Mouse (Mus musculus): Measurements from ENCODE around the gene Slc35e2. TPM values are rescaled to one million over a fixed set of nuclear protein-coding genes. Genes with fewer than 3 reads are reported as not detected.
A peak's percentile ranks its signal among the peaks of the same experiment; 100 is the strongest.

Gene Slc35e2
- polyA plus RNA-seq, 1 experiment, result 18.1 TPM

DNA sequence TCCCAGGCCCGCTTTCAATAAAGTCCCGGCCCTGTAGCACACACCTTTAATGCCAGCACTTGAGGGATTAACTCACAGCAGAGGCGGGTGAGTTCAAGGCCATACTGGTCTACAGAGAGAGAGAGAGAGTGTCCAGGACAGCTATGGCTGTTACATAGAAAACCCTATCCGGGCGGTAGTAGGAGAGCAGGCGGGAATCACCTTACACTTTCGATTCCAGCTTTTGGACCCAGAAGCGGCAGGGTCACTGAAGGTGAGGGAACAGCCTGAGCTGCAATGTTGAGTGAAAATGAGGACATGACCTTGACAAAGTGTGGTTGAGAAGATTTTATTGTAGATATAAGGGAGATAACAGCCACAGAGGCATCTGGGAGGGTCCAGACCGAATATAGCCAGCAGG lies 27.3 kb upstream of the Slc35e2 start:
- H3K4me3 ChIP-seq (ENCODE audit: insufficient read depth, low read length), result no peak overlapping the region
- no peak overlapping the region for H3K27ac ChIP-seq (ENCODE audit: insufficient read depth, low read length)
- H3K4me1 ChIP-seq (ENCODE audit: control insufficient read depth, insufficient read depth, low read length), result no peaks in the 10 kb centered on the region
- TF ChIP-seq CTCF (IDR thresholded peaks at IDR 0.05; ENCODE audit: extremely low read depth, insufficient read depth, low read length) (no peak), POLR2A (IDR thresholded peaks at IDR 0.05; ENCODE audit: extremely low read depth, insufficient read depth, low read length) (no peak)

DNA sequence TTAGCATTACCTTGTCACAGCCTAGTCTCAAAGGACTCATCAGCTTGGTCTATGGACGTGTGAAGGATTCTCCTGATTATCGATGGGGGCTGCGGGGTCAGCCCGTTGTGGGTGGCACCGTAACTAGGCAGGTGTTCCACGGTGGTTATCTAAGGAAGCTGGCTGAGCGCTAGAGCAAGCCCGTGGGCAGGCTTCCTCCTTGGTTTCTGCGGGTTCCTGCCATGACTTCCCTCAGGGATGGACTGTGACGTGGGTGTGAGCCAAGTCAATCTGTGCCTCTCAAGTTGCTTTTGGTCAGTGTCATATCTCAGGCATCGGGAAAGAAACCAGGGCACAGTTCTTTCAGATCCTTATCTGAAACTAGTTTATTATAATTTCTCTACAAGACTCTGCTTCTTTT lies 26.3 kb upstream of the Slc35e2 start:
- no peak for TF ChIP-seq POLR2A (IDR thresholded peaks at IDR 0.05; ENCODE audit: extremely low read depth, insufficient read depth, low read length)
- H3K4me3 ChIP-seq (ENCODE audit: insufficient read depth, low read length), result no peak overlapping the region
- H3K4me1 ChIP-seq (ENCODE audit: control insufficient read depth, insufficient read depth, low read length), result no peaks in the 10 kb centered on the region

DNA sequence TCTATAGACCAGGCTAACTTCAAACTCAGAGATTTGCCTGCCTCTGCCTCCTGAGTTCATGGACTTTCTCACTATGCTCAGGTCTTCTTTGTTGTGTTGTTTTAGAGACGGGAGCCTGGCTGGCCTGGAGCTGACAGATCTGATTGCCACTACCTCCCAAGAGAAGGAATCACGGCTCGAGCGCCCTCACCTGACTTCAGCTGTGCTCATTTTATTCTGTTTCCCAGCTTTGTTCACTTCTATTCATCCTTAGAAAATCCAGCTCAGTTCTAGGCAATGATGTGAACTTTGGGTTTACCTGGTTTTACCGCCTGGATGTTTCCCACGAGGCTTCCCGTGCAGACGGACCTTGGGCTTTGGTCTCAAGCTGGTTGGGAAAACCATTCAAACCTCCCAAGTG lies 25.7 kb upstream of the Slc35e2 start:
- Histone ChIP-seq H3K4me3 (ENCODE audit: insufficient read depth, low read length) (no peak overlapping the region), H3K4me1 (ENCODE audit: control insufficient read depth, insufficient read depth, low read length) (no peaks in the 10 kb centered on the region)
- TF ChIP-seq POLR2A (IDR thresholded peaks at IDR 0.05; ENCODE audit: extremely low read depth, insufficient read depth, low read length) (no peak), CTCF (IDR thresholded peaks at IDR 0.05; ENCODE audit: extremely low read depth, insufficient read depth, low read length) (no peak)

More for the DNA sequence above, 26.3 kb upstream of the Slc35e2 start:
- H3K27ac ChIP-seq (ENCODE audit: insufficient read depth, low read length), result no peak overlapping the region

DNA sequence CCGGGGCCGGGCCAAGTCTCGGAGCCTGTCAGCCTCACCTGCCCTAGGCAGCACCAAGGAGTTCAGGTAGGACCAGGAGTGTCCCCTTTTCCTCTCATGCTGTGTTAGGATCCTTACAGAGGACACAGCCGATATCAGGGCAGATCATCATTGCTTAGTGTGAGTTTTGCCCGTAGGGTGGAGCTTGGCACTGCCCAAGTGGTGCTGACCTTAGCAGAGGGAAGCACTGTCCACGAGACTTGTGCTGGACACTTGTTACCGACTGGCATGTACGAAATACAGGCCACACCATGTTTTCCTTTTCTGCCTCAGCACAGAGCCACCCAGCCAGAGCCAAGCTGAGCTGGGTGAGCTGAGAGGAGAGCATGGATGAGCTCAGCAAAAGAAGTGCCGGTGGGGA lies 24.1 kb upstream of the Slc35e2 start:
- TF ChIP-seq POLR2A (IDR thresholded peaks at IDR 0.05; ENCODE audit: extremely low read depth, insufficient read depth, low read length), result no peak
- TF ChIP-seq CTCF (IDR thresholded peaks at IDR 0.05; ENCODE audit: extremely low read depth, insufficient read depth, low read length), result no peak
- no peaks in the 10 kb centered on the region for H3K4me1 ChIP-seq (ENCODE audit: control insufficient read depth, insufficient read depth, low read length)
- no peak overlapping the region for H3K4me3 ChIP-seq (ENCODE audit: insufficient read depth, low read length)
- no peak overlapping the region for H3K27ac ChIP-seq (ENCODE audit: insufficient read depth, low read length)

More for the DNA sequence above, 25.7 kb upstream of the Slc35e2 start:
- no peak overlapping the region for H3K27ac ChIP-seq (ENCODE audit: insufficient read depth, low read length)

DNA sequence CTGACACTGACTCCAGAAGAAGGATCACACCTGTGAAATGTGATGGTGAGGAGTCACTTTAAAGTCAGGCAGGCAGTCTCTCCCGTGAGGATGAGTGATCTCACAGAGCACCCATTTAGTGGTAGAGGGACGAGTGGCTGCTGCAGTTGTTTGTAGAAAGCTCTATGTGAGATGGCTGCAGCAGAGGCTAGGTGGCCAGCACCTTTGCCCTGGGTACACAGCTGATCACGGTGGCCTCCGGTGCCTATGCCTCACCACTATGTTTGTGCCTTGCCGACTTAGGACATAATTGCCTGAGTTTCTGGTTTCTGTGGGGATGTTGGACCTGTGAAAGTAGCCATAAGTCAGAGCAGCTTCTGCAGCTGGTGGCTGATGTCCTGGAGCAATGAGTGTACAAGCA lies 23.5 kb upstream of the Slc35e2 start:
- Histone ChIP-seq H3K4me1 (ENCODE audit: control insufficient read depth, insufficient read depth, low read length) (no peaks in the 10 kb centered on the region), H3K4me3 (ENCODE audit: insufficient read depth, low read length) (no peak overlapping the region), H3K27ac (ENCODE audit: insufficient read depth, low read length) (no peak overlapping the region)
- TF ChIP-seq POLR2A (IDR thresholded peaks at IDR 0.05; ENCODE audit: extremely low read depth, insufficient read depth, low read length) (no peak), CTCF (IDR thresholded peaks at IDR 0.05; ENCODE audit: extremely low read depth, insufficient read depth, low read length) (no peak)

DNA sequence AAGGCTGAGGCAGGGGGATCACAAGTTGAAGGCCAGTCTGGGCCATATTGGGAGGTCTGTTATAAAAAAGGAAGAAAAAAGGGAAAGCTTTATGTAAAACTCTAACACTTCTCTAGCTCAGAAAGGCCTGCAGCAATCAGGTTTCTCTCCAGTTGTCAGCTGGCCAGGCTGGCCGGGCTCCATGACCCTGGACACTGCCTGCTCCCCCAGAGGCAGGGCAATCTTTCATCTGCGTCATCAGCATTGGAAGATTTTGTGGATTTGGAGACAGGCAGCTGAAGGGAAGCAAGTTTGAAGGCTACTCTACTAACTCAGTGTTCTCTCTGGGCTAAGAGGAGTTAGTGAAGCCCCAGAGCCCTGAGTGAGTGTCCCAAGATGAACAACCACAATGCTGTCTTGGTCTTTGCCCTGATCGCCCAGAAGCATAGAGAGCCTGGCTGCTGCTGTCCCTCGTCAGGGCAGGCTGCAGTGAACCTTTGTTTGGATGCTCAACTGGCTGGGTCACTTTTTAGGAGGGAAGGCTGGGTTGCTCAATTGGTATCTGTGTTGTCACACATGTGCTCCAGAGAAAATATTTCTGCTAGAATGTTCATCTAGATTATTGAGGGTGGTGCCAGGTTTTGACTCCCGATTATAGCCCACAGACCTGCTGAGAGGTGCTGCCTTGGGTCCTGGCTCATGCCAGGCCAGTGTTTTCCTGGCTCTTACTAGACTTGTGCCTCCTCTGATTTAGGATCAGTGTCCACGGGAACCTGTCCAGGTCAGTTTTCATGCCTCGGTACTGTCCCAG lies 22.7 kb upstream of the Slc35e2 start:
- Histone ChIP-seq H3K4me1 (ENCODE audit: control insufficient read depth, insufficient read depth, low read length) (no peaks in the 10 kb centered on the region), H3K27ac (ENCODE audit: insufficient read depth, low read length) (no peak overlapping the region), H3K4me3 (ENCODE audit: insufficient read depth, low read length) (no peak overlapping the region)
- TF ChIP-seq POLR2A (IDR thresholded peaks at IDR 0.05; ENCODE audit: extremely low read depth, insufficient read depth, low read length), result no peak
- TF ChIP-seq CTCF (IDR thresholded peaks at IDR 0.05; ENCODE audit: extremely low read depth, insufficient read depth, low read length), result no peak

DNA sequence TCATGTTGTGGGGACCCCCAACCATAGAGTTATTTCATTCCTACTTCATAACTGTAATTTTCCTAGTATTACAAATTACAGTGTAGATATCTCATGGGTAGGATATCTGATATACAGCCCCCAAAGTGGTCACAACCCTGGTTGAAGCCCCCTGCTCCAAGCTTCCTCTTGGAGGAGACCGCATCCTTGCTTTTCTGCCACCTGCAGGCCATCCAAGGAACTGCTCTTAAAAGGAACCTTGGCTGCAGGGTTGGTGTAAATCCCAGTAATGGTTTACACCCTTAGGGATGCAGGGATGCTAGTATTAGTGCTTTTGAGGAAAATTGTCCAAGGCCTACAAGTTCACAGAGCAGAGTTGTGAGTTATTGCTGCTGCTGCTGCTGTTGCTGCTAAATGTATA lies 20.8 kb upstream of the Slc35e2 start:
- TF ChIP-seq POLR2A (IDR thresholded peaks at IDR 0.05; ENCODE audit: extremely low read depth, insufficient read depth, low read length) (no peak), CTCF (IDR thresholded peaks at IDR 0.05; ENCODE audit: extremely low read depth, insufficient read depth, low read length) (peak; percentile 73)
- no peak overlapping the region for H3K27ac ChIP-seq (ENCODE audit: insufficient read depth, low read length)
- H3K4me3 ChIP-seq (ENCODE audit: insufficient read depth, low read length), result no peak overlapping the region
- H3K4me1 ChIP-seq (ENCODE audit: control insufficient read depth, insufficient read depth, low read length), result no peaks in the 10 kb centered on the region

DNA sequence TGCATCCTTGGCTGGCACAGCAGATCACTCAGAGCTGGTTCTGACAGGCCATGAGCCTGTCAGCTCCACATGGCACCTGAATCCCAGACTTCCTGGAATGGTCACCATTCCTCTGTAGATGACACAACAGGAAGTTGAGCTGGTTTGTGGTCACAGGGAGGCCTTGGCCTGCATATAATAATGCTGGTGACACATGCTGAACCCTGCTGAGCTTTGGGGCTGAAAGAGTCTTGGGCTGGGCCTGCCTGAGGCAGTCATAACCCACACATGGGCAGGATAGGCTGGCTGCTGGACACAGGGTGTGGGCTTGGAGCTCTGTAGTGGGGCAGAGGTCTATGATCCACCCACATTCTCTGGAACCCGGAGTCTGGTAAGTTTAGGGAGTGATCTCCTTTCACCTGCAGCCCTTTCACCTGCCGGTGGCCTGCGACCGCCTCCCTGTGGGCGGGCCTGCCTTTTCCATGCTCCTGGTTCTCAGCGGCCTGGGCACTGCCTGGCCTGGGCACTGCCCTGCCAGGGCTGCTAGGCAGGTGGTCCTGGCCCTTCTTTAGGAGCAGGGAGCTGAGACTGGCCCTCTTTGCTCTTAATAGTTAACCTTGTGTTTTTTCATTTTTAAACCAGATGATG lies 18.8 kb upstream of the Slc35e2 start:
- TF ChIP-seq POLR2A (IDR thresholded peaks at IDR 0.05; ENCODE audit: extremely low read depth, insufficient read depth, low read length) (no peak), CTCF (IDR thresholded peaks at IDR 0.05; ENCODE audit: extremely low read depth, insufficient read depth, low read length) (no peak)
- Histone ChIP-seq H3K27ac (ENCODE audit: insufficient read depth, low read length) (no peak overlapping the region), H3K4me1 (ENCODE audit: control insufficient read depth, insufficient read depth, low read length) (no peaks in the 10 kb centered on the region), H3K4me3 (ENCODE audit: insufficient read depth, low read length) (no peak overlapping the region)

DNA sequence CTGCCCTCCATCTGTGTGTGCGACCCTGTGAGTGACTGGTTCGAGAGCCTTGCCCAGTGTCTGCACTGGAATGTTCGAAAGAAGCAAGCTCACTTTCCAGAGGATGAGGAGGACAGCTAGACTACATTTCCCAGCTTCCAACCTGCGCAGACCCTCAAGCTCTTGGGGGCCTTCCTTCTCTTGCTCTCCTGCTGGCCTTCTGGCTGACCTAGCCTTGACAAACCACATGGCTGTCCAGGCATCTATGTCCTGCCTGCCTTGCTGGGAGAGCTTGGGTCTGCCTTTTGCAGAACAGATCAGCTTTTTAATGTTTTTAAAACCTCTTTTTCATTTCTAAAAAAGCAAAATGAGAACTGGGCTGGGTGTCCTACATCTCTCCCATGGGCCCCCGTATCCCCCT lies 11.9 kb upstream of the Slc35e2 start:
- no peak for TF ChIP-seq POLR2A (IDR thresholded peaks at IDR 0.05; ENCODE audit: extremely low read depth, insufficient read depth, low read length)
- TF ChIP-seq CTCF (IDR thresholded peaks at IDR 0.05; ENCODE audit: extremely low read depth, insufficient read depth, low read length), result no peak
- Histone ChIP-seq H3K4me3 (ENCODE audit: insufficient read depth, low read length) (no peak overlapping the region), H3K4me1 (ENCODE audit: control insufficient read depth, insufficient read depth, low read length) (no peaks in the 10 kb centered on the region)

More for the DNA sequence above, 11.9 kb upstream of the Slc35e2 start:
- H3K27ac ChIP-seq (ENCODE audit: insufficient read depth, low read length), result no peak overlapping the region

Measured in cortical plate, adult 2 months (tissue).